Mouse (Mus musculus): ENCODE results near the gene Msl3. TPM values are rescaled to one million over a fixed set of nuclear protein-coding genes. Genes with fewer than 3 reads are reported as not detected.

The Msl3 gene
- 48.5 and 53.4 TPM in 2 replicates for total RNA-seq (2014; rRNA removed; ENCODE audit: low replicate concordance)
- 31.7 and 35.5 TPM in 2 replicates for polyA plus RNA-seq (2015; fragmentation: Nextera tagmentation; extraction: Ambion mirVana)

DNA sequence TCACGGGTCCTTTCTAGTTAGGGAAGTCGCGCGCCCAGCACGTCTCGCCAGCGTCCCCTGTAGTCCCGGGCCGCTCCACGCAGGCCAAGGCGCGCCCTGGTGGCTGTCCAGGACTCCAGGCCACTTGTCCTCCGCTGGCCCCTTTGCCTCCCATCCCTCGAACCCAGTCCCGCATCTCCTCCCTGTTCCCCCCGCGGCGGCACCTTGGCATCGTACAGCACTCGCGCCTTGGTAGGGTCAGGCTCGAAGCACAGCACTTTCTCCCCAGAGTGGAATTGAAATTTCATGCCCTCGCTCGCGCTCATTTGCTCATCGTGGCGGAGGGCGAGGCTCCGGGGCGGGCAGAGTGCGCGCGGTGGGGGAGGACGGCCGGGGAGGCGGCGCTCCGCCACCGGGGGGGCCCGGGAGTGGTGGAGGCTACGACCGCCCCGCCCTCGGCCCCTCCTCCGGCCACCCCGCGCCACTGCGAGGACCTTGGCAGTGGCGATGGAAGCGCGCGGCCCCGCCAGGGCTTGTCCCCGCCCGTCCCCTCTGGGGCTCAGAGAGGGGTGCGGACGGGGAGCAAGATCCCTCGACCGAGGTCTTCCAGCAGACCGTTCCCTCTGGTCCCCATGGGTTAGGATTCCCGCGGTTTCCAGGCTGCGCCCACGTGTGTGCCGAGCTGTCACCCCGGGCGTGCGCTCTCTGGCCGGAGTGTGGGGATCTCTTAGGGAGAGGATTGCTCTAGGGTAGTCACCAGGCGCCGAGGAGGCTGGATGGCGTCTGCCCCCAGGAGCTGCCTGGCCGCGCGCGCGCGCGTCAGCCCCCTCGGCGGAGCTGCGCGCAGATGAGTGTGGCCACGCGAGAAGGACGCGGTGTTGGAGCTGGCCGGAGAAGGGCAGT is at the start of gene Msl3:
Msl3 (minus strand) TSS at position 374 of the 882 bp plus-strand sequence.
- Histone ChIP-seq H3K27ac (ENCODE audit: low read depth) (peak within 1 kb of the TSS; percentile 96), H3K9me3 (replicated peaks; ENCODE audit: control insufficient read depth, low read length) (no peaks in the 10 kb centered on the region), H3K4me3 (ENCODE audit: low read depth, low read length) (peak within 1 kb of the TSS; percentile 62), H3K4me2 (ENCODE audit: low read depth, low read length) (peak within 1 kb of the TSS; percentile 91), H3K36me3 (replicated peaks; ENCODE audit: control insufficient read depth, insufficient read depth, low read length) (peaks cover 5% of the 10 kb centered on the region), H3K4me1 (ENCODE audit: control insufficient read depth, insufficient read depth) (no peaks in the 10 kb centered on the region), H3K9ac (replicated peaks; ENCODE audit: low read depth, low read length) (peak within 1 kb of the TSS; percentile 59), H3K27me3 (ENCODE audit: control insufficient read depth, insufficient read depth, low read length) (no peaks in the 10 kb centered on the region)
- 17% methylated on average over 62 of the region's 88 CpGs for WGBS
- ATAC-seq (ENCODE audit: insufficient read depth, low read depth) (peak; percentile 90), DNase-seq (ENCODE audit: low spot score) (peak; percentile 72)
- TF ChIP-seq EP300 (IDR thresholded peaks at IDR 0.05; ENCODE audit: low read depth), result no peak
- peak; percentile 34 for TF ChIP-seq CTCF (IDR thresholded peaks at IDR 0.05; ENCODE audit: low read depth)

DNA sequence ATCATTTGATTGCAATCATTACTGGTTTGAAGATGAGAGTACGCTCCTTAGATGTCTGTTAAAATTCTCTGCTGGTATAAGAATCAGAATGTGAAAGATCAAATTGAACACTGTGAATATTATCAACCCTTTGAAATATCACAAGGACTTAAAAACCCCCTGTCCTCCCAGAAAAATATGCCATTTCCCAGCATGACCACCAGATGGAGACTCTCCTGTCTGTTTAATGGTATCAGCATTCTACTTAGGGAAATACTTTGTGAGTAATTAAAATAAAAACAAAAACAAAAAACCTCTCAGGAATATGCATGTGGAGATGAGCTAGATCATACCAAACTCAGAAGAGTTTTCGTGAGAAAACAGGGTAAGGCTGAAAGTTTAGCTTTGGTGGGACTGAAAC is 44.3 kb upstream of the Msl3 start:
- Histone ChIP-seq H3K9me3 (replicated peaks; ENCODE audit: control insufficient read depth, low read length) (no peaks in the 10 kb centered on the region), H3K9ac (replicated peaks; ENCODE audit: low read depth, low read length) (no peak overlapping the region), H3K27ac (ENCODE audit: low read depth) (no peak overlapping the region), H3K4me1 (ENCODE audit: control insufficient read depth, insufficient read depth) (no peaks in the 10 kb centered on the region), H3K27me3 (ENCODE audit: control insufficient read depth, insufficient read depth, low read length) (no peaks in the 10 kb centered on the region), H3K4me3 (ENCODE audit: low read depth, low read length) (no peak overlapping the region), H3K36me3 (replicated peaks; ENCODE audit: control insufficient read depth, insufficient read depth, low read length) (no peaks in the 10 kb centered on the region), H3K4me2 (ENCODE audit: low read depth, low read length) (no peak overlapping the region)
- 45% methylated on average over 2 of the region's 2 CpGs for WGBS
- no peak for TF ChIP-seq EP300 (IDR thresholded peaks at IDR 0.05; ENCODE audit: low read depth)
- TF ChIP-seq CTCF (IDR thresholded peaks at IDR 0.05; ENCODE audit: low read depth), result peak; percentile 53
- ATAC-seq (ENCODE audit: insufficient read depth, low read depth) (no peak), DNase-seq (ENCODE audit: low spot score) (no peak)

DNA sequence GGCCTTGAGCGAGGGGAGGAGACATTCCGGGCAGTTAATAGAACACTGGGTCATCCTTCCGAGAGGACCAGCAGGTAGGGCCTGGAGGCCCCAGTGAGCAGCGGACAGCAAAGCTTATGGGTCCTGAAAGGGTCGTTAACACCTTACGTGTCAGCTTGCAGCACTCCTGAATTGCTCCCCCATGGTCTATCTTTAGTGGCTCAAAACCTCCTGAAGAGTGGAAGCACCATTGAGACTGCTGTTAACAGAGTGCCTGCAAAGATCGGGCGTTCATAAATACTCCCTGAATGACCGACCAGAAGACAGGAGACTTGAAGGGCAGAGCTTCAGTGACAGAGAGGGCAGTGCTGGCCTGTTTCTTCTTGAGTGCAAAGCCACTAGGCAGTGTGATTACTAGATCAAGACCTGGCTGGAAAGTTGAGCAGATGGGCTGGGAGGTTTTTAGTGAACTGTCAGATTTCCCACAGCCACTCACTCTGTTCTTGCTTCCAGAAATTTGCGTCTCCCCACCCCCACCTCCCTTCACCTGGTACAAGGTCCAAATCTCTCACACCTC is 787 bp upstream of the Msl3 start:
- H3K27ac ChIP-seq (ENCODE audit: low read depth), result peak overlapping the region; percentile 96
- TF ChIP-seq EP300 (IDR thresholded peaks at IDR 0.05; ENCODE audit: low read depth) (no peak), CTCF (IDR thresholded peaks at IDR 0.05; ENCODE audit: low read depth) (no peak)
- no peaks in the 10 kb centered on the region for H3K36me3 ChIP-seq (replicated peaks; ENCODE audit: control insufficient read depth, insufficient read depth, low read length)
- DNase-seq (ENCODE audit: low spot score) (peak; percentile 41), ATAC-seq (ENCODE audit: insufficient read depth, low read depth) (no peak; the same call in 1 of the 2 replicates)
- H3K4me1 ChIP-seq (ENCODE audit: control insufficient read depth, insufficient read depth), result no peaks in the 10 kb centered on the region
- H3K9me3 ChIP-seq (replicated peaks; ENCODE audit: control insufficient read depth, low read length), result no peaks in the 10 kb centered on the region
- 24% methylated on average over 10 of the region's 10 CpGs for WGBS
- peak overlapping the region; percentile 91 for H3K4me2 ChIP-seq (ENCODE audit: low read depth, low read length)
- H3K4me3 ChIP-seq (ENCODE audit: low read depth, low read length), result peak overlapping the region; percentile 62
- peak overlapping the region; percentile 59; the same call in 1 of the 2 replicates for H3K9ac ChIP-seq (replicated peaks; ENCODE audit: low read depth, low read length)
- H3K27me3 ChIP-seq (ENCODE audit: control insufficient read depth, insufficient read depth, low read length), result no peaks in the 10 kb centered on the region

DNA sequence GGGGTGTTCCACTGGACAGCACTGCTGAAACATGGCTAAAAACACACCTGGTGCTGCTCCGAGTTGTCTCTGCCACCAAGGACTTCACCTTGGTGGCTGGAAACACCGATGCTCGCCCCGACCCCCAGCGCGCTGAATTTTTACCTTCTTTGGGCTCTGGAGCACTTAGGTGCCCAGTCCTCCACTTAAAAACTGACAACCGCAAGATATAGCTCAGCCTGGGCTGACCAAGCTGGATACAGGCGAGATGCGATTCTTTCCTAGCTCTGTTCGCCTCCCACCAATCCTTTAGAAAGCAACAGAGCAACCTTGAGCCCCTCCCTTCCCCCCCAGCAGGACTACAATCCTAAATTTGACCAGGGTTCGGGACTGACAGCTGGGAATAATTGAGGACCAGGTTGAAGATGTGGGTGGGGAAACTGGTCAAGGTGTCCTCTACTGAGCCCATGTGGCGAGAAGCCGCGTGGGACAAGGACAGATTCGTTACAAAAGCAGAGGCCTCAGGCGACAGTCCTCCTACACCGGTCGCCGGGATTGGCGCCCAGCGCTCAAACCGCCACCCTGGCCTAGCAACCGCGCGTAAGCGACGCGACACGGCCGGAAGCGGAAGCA is 679 bp downstream of the Msl3 start:
- ATAC-seq (ENCODE audit: insufficient read depth, low read depth), result no peak

DNA sequence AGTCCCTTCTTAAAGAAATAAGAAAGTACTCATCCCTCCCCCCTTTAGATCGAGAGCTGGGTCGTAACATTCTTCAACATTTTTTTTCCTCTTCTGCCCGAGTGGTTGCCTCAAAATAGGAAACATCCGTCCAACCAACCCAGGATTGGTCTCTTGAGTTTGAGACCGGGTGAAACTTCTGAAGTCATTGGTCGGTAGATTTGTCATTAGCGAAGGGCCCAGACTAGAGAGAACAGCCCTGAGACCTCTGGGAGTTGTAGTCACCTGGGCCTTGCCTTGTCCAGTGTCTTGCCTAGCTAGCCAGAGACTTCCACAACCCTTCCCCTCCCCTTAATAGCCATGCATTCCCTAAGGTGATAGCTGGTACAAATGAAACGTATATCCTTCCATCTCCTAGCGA is 1.3 kb downstream of the Msl3 start:
- TF ChIP-seq CTCF (IDR thresholded peaks at IDR 0.05; ENCODE audit: low read depth) (no peak), EP300 (IDR thresholded peaks at IDR 0.05; ENCODE audit: low read depth) (no peak)
- 14% methylated on average over 9 of the region's 9 CpGs for WGBS
- peak overlapping the region; percentile 59; the same call in 1 of the 2 replicates for H3K9ac ChIP-seq (replicated peaks; ENCODE audit: low read depth, low read length)

More for the DNA sequence above, 679 bp downstream of the Msl3 start:
- DNase-seq (ENCODE audit: low spot score), result no peak
- Histone ChIP-seq H3K4me2 (ENCODE audit: low read depth, low read length) (peak overlapping the region; percentile 91), H3K4me1 (ENCODE audit: control insufficient read depth, insufficient read depth) (no peaks in the 10 kb centered on the region), H3K4me3 (ENCODE audit: low read depth, low read length) (peak overlapping the region; percentile 62), H3K36me3 (replicated peaks; ENCODE audit: control insufficient read depth, insufficient read depth, low read length) (peaks cover 5% of the 10 kb centered on the region), H3K27me3 (ENCODE audit: control insufficient read depth, insufficient read depth, low read length) (no peaks in the 10 kb centered on the region), H3K27ac (ENCODE audit: low read depth) (peak overlapping the region; percentile 96), H3K9me3 (replicated peaks; ENCODE audit: control insufficient read depth, low read length) (no peaks in the 10 kb centered on the region), H3K9ac (replicated peaks; ENCODE audit: low read depth, low read length) (peak overlapping the region; percentile 59)
- TF ChIP-seq CTCF (IDR thresholded peaks at IDR 0.05; ENCODE audit: low read depth) (no peak), EP300 (IDR thresholded peaks at IDR 0.05; ENCODE audit: low read depth) (no peak)
- 17% methylated on average over 28 of the region's 31 CpGs for WGBS

More for the DNA sequence above, 1.3 kb downstream of the Msl3 start:
- H3K4me3 ChIP-seq (ENCODE audit: low read depth, low read length), result peak overlapping the region; percentile 62
- no peaks in the 10 kb centered on the region for H3K4me1 ChIP-seq (ENCODE audit: control insufficient read depth, insufficient read depth)
- no peaks in the 10 kb centered on the region for H3K27me3 ChIP-seq (ENCODE audit: control insufficient read depth, insufficient read depth, low read length)
- H3K9me3 ChIP-seq (replicated peaks; ENCODE audit: control insufficient read depth, low read length), result no peaks in the 10 kb centered on the region
- DNase-seq (ENCODE audit: low spot score) (peak; percentile 83), ATAC-seq (ENCODE audit: insufficient read depth, low read depth) (peak; percentile 49)
- peak overlapping the region; percentile 91 for H3K4me2 ChIP-seq (ENCODE audit: low read depth, low read length)
- peak overlapping the region; percentile 96 for H3K27ac ChIP-seq (ENCODE audit: low read depth)
- H3K36me3 ChIP-seq (replicated peaks; ENCODE audit: control insufficient read depth, insufficient read depth, low read length), result peaks cover 5% of the 10 kb centered on the region

Measured in heart, postnatal 0 days (tissue).